Mouse (Mus musculus) layer of hippocampus, postnatal 25 days (tissue): ENCODE measurements at regions not wholly inside any gene's neighbourhood (a gene's known extent, or its start where the extent isn't known, plus 50 kb on each side); places are given as distances from the start of the nearest gene placed in this dataset.
"Not testable (repeated sequence)": the region's sequence is repeated elsewhere in the genome, so short reads cannot be mapped to it uniquely, and the experiment has no call there.

ENCODE experiments used
- DNase-seq, 2 experiments: peaks; one replicate each; pipeline ENCODE4 v3.0.0; 2022; ENCODE audit warnings: mixed read lengths in 2 of 2, low spot score in 1 of 2; ENCODE audit errors: extremely low spot score in 1 of 2

GRCm38 (mm10) chr11:113163941-113164340 is 381.9 kb downstream of the Sox9 start:
- no peak for DNase-seq

GRCm38 (mm10) chr11:113164510-113164909 is 382.5 kb downstream of the Sox9 start:
- DNase-seq, result no peak

DNA sequence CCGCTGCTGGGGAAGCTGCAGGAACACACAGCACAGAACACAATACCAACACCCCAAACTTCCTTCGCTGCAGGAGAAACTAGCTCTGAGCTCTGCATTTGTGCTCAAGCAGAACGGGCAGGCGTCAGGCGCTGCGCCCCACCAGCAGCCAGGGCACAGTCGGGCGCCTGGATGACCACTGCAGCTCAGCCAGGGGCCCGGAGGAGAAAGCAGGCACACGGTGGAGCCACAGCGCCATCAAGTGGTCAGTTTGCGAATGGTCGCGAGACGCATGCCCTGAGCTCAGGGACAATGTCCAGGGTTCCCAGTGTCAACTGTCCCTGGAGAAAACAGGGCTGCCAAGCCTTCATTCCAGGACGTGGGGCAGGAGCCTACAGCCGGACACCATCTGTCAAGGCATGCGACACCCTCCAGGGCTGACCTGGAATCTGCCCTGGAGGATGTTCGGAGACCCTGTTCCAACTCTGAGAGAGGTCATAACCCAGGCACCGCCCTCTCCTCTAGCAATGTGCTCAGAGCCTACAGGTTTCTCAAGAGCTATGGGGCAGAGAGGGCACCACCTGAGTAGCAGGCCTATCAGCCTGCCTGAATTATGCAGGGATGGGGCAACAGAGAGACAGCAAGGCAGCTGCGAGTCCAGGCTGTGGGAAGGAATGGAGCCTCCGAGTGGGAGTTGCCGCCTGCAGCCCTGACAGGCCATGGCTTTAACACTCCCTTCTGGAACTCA is 383.2 kb downstream of the Sox9 start:
- DNase-seq, result peak; percentile 82 to 85

DNA sequence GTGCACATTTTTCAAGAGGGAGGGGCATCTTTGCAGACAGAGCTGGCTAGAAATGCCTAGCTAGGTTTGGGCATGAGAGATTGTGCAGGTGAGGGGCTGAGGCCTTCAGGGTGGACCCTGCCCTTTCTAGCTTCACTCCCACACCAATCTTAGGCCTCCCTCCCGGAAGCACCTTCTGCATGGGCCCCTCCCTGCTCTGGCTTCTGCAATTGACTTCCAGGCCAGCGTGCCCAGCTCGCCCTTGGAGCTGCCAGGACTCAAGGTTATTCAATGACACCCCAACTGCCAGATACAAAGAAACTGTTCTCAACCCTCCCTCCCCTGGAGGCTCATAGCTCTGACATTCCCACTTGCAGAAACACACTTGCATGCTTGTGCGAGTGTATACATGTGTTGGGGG is 384.5 kb downstream of the Sox9 start:
- no peak for DNase-seq

DNA sequence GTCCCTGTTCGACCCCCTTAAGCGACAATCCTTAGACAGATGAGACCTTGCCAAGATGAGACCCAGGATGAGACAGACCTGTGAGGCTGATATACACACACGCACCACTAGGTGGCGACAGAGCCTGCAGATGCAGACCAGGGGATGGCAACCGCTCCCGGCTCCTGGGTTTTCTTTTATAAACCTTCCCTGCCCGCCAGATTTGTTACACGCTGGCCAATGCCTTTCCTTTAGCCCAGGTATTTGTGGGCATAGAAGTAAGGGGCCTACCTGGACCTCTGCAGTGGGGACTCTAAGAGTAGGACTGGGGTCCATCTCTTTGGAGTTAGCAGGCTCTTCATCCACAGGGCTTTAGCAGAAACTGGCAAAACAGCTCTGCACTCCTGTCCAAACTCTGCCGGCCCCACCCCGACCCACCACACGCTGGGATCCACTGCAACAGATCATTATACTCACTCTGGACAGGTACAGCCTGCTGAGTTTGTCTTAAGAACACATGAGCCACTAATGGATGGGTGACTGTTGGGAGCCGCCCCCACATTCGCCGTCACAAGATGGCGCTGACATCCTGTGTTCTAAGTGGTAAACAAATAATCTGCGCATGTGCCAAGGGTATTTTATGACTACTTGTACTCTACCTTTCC is 390.6 kb downstream of the Sox9 start:
- DNase-seq, result peak in 1 of 2 experiments; percentile 68

- DNase-seq, result not testable (repeated sequence)
These were observed 391.3 kb downstream of the Sox9 start for GRCm38 (mm10) chr11:113173317-113173716.

DNA sequence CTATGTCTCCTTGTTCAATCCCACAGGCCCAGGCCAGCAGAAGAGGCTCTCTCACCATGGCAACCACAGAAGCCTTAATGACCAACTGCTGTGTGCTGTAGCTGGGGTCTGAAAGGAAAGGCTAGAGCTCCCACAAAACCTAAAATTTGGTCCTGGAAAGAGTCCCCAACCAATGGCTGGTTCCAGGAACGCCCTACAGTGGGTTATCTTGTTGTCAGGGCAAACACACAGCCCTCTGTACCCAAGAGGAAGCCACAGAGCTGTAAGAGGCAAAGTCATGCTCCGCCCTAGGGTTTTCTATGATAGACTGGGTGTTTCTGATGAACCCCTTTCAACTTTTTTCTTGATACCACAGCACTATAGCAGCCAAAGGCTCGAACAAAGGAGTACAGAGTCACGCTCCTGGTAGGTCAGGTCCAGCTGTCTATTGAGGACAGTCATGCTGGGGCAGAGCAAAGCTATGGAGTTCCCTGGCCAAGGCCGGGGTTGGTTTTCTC is 392.0 kb downstream of the Sox9 start:
- DNase-seq, result no peak

DNA sequence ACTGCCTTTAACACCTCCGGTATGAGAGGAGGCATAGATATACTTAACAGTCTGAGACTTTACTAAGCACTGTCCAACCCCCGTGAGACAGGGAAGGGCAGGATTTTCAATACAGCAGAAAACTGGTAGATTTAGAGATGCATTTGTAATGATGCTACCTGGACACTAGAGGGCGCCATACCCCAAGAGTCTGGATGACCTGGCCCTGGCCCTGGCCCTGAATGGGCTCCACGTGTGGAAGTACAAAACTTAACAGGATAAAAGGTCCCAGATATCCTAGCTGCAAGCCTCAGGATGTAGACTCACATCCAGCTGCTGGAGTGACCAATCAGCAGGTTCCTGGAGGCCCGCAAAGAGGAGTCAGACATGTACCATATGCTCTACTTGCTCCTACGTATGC is 393.3 kb downstream of the Sox9 start:
- DNase-seq, result peak in 1 of 2 experiments; percentile 55

- peak in 1 of 2 experiments; percentile 70 for DNase-seq
These were observed 394.2 kb downstream of the Sox9 start for GRCm38 (mm10) chr11:113176183-113176582.

DNA sequence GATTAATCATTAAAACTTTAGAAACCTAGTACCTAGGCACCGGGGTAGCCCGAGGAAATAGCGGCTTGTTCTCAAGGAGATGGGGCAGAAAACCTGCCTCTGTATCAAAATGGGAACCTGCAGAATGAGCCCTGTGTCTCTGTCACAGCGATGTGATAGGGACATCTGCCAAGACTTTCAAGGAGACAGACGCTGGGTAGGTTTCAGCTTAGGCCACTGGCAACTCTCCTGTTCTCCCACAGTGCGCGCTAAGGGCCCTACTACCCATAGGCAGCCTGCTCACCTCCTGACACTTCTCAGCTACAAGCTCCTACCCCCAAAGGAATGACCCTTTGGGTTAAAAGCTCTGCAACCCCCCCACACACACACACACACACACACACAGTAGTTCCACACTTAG is 396.4 kb downstream of the Sox9 start:
- no peak for DNase-seq

- DNase-seq, result no peak
These were observed 398.0 kb downstream of the Sox9 start for GRCm38 (mm10) chr11:113180008-113180407.

GRCm38 (mm10) chr11:113182083-113182861 is 400.2 kb downstream of the Sox9 start:
- no peak for DNase-seq

DNA sequence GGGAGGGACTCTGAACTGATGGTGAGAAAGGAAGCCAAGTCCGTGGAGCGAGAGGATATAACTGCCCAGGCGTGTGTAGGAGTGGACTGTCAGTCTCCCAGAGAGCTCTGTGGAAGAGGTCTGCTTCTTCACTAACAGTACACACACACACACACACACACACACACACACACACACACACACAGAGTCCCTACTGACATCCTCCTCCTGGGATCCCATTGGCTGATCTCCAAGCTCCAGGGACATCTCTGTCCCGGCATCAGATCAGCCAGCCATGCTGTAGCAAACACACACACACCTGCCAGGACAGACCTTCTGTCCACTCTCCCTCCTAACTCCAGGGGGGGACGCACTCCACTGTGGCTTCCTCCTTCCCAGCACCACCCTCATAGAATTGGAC is 401.5 kb downstream of the Sox9 start:
- DNase-seq, result no peak

- no peak for DNase-seq
These were observed 402.1 kb downstream of the Sox9 start for GRCm38 (mm10) chr11:113184095-113184494.

DNA sequence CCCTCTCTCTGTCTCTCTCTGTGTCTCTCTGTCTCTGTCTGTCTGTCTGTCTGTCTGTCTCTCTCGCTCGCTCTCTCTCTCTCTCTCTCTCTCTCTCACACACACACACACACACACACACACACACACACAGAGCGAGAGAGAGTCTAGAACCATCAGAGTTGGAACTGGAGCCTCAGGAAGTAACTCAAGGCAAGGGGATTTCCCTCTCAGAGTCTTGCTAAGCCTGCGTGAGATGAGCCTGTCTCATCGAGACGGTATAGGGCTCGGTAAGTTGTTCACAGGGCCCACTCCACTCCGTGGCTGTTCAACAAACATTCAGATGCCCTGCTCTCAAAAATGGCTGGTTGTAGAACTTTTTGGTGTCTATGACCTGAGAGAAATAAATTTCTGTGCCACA is 405.4 kb downstream of the Sox9 start:
- no peak for DNase-seq

- DNase-seq, result no peak
These were observed 406.4 kb downstream of the Sox9 start for GRCm38 (mm10) chr11:113188263-113188920.

DNA sequence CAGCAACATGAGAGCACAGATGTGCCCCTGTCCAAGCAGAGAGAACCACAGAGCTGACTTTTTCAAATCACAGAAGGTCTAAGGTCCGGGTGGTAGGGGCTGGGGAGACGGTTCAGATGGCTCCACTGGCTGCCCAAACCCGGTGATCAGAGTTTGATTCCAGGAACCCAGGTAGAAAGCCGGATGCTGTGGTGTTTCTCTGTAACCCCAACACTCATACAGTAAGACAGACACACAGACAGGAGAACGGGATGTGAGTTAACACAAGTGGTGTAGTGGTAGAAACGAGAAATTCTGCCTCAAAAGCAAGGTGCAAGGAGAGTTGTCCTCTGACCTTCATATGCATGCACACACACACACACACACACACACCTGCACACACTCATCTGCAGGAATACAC is 408.0 kb downstream of the Sox9 start:
- DNase-seq, result no peak

- DNase-seq, result no peak
These were observed 408.5 kb downstream of the Sox9 start for GRCm38 (mm10) chr11:113190520-113190919.

GRCm38 (mm10) chr11:113191006-113191405 is 409.0 kb downstream of the Sox9 start:
- no peak for DNase-seq

DNA sequence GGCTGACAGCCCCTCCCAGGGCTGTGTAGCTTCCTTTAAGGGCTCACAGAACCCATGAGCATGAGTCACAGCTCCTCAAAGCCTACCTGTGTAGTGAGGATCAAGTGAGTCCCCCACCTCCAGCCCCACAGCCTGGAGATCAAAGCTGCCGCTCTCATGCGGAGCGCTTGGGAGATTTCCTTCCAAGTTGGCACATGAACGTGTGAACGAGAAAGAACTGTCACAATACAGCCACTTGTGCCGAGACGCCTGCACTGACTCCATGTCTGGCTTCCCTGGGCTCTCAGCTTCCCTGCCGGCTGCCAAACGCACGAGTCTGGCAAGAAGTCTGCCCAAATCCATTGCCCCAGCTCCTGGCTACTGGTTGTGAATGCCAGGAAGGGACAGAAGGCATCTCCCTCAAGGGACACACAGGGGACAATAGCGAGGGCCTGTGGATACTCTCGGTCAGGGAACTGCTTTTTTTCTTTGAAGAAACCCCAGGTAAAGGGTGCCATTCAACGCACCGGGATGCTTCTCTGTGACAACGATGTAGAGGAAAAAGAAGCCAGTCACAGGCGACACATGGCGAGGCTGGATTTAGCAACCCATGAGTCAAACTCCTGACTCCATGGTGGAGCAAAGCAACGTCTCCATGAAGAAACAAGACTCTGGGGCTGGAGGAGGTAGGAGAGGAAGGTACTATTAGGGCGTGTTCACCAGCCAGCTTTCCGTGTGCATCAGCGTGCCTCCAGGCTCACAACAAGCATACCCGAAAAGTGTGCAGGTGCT is 410.2 kb downstream of the Sox9 start:
- peak in 1 of 2 experiments; percentile 44 for DNase-seq
